Comparison of ENCODE assay signal across 27 mouse cellular contexts in genomic region chr9:81982461-81982860, GRCm38 (mm10).
"Had no signal": no experiment of that assay in that cellular context is flagged by ENCODE, and none has a peak within 500 bp of the region (broad histone marks: within the 10 kb centered on the region; RNA-seq: fewer than 3 reads in every experiment).

No protein-coding gene starts in this region.

- DNase-seq: cerebellum, adult 9-11 months; cerebellum, postnatal 10 days; cerebellum, postnatal 14 days; cerebellum, postnatal 25 days; cerebellum, postnatal 36 days; embryo, embryonic 11 days; forebrain, postnatal 0 days; gastrocnemius, adult 2 months; gastrocnemius, postnatal 10 days; gastrocnemius, postnatal 14 days; gastrocnemius, postnatal 25 days; gastrocnemius, postnatal 36 days; heart, adult 11 months; heart, adult 18-20 months; heart, adult 2 months had no signal

- H3K36me3 ChIP-seq: embryonic facial prominence, embryonic 10.5 days; embryonic facial prominence, embryonic 12.5 days; embryonic facial prominence, embryonic 13.5 days; embryonic facial prominence, embryonic 15.5 days; forebrain, embryonic 10.5 days; forebrain, embryonic 12.5 days; forebrain, embryonic 15.5 days; heart, embryonic 10.5 days had no signal

- H3K9me3 ChIP-seq: embryonic facial prominence, embryonic 10.5 days; embryonic facial prominence, embryonic 12.5 days; embryonic facial prominence, embryonic 13.5 days; embryonic facial prominence, embryonic 15.5 days; forebrain, embryonic 10.5 days; forebrain, embryonic 12.5 days; forebrain, embryonic 13.5 days; forebrain, embryonic 15.5 days; heart, embryonic 10.5 days had no signal

- H3K4me3 ChIP-seq: embryonic facial prominence, embryonic 10.5 days; embryonic facial prominence, embryonic 12.5 days; embryonic facial prominence, embryonic 13.5 days; embryonic facial prominence, embryonic 15.5 days; erythroblast, embryonic 14.5 days; forebrain, embryonic 10.5 days; forebrain, embryonic 12.5 days; forebrain, embryonic 13.5 days; forebrain, embryonic 15.5 days; gastrocnemius, adult 2 months; heart, adult 2 months; heart, embryonic 10.5 days had no signal

- H3K9ac ChIP-seq: embryonic facial prominence, embryonic 12.5 days; embryonic facial prominence, embryonic 13.5 days; embryonic facial prominence, embryonic 15.5 days; forebrain, embryonic 12.5 days; forebrain, embryonic 13.5 days; forebrain, embryonic 15.5 days; forebrain, postnatal 0 days had no signal

- H3K27me3 ChIP-seq: embryonic facial prominence, embryonic 12.5 days; embryonic facial prominence, embryonic 13.5 days; embryonic facial prominence, embryonic 15.5 days; forebrain, embryonic 12.5 days; forebrain, embryonic 13.5 days; forebrain, embryonic 15.5 days had no signal

- H3K27ac ChIP-seq: embryonic facial prominence, embryonic 10.5 days; embryonic facial prominence, embryonic 12.5 days; embryonic facial prominence, embryonic 13.5 days; embryonic facial prominence, embryonic 15.5 days; forebrain, embryonic 10.5 days; forebrain, embryonic 12.5 days; forebrain, embryonic 13.5 days; forebrain, embryonic 15.5 days; gastrocnemius, adult 2 months; heart, adult 2 months; heart, embryonic 10.5 days had no signal

- H3K4me1 ChIP-seq: embryonic facial prominence, embryonic 10.5 days; embryonic facial prominence, embryonic 12.5 days; embryonic facial prominence, embryonic 13.5 days; embryonic facial prominence, embryonic 15.5 days; forebrain, embryonic 10.5 days; forebrain, embryonic 12.5 days; forebrain, embryonic 13.5 days; forebrain, embryonic 15.5 days; heart, embryonic 10.5 days had no signal

- ATAC-seq: forebrain, embryonic 13.5 days; forebrain, embryonic 14.5 days; forebrain, embryonic 15.5 days; forebrain, embryonic 16.5 days; forebrain, postnatal 0 days had no signal
